Mouse (Mus musculus): ENCODE measurements at regions not wholly inside any gene's neighbourhood (a gene's known extent, or its start where the extent isn't known, plus 50 kb on each side); places are given as distances from the start of the nearest gene placed in this dataset.

DNA sequence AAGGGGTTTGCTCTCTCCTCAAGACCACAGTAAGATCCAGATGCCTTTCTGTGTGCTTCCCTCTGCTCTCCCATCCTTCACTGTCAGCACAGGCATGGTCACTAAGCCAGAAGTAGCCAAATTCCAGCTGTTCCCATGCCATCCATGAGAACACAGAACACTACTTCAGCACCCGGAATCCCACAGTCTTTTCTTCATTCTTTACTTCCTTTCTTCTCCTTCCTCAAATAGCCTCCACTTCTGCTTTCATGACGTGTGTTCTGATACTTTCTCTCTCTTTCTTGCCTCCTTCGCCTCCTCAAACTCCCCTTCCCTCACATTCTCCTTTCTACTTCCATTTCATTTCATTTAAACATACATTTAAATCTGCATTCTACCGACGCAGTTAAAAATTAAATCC, 602.1 kb upstream of the Klf4 start:
- DNase-seq: no peak

GRCm38 (mm10) chr4:56127730-56128482, 595.6 kb upstream of the Klf4 start:
- DNase-seq: no peak

DNA sequence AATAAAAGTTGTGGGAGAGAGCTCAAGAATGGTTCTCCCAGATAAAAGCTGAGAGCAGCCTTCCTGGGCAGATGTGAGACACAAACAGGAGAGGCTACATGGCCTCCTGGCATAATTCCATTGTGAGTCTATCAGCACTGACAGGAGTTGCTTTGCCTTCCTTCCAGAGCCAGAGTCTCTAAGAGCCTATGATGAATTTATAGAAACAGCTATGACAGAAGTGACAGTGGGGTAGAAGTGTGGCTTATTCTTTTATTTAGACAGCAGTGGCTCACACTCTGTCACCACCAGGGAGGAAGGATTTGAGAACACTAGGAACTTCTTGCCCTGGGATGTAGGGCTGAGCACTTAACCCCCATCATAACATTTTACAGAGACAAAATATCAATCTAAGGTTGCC, 592.2 kb upstream of the Klf4 start:
- no peak for DNase-seq

DNA sequence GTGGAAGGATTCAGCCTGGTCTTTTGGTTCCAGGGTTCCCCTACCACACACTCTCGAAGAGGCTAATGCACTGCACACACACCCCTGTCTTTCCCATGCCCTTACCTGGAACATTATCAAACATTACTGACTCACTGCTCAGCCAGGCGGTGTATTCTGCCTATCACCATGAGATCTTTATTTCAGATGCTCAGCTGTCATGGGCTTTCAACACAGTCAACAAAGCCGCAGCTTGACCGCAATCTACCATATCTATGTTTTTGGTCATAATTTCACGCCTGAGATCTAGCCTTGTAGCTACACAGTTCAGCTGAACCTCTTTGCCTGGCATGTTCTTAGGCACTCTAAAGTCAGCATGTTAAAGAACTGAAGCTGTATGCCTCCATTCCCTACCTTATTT, 589.9 kb upstream of the Klf4 start:
- no peak for DNase-seq

DNA sequence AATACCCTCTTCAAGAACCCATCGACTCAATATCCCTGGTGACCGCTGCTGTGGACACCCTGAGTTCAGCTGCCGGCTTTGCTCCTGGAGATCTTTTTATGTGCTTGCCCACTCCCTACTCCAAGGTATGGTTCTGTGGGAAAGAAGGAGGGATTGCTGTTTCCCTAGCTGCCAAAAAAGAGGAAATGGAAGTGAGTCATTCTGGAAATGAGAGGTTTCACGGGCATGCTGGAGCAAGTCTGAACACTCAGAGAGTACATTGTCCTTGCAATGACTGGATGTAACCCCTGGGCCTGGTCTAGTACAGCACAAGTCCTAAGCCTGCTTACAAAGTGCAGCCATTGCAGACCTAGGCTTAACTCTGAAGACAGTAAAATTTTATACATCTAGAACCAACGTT, 589.4 kb upstream of the Klf4 start:
- DNase-seq: no peak

DNA sequence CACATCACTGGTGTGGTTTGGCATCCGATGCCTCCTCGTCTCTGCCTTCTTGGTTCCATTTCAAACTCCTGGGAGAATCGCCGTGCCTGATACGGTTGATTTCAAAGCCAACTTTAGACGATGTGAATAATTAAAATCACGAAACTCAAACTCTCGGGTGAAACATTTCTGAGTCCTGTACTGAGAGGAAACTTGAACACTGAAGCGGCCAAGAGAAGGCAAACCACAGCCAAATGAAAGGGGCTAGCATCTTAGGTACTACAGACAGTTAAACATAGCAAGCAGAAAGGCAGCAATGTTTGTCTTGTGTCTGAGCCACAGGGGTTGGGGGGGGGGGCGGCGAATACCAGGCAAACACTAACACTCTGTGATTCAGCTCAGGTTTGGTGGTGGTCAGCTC, 588.1 kb upstream of the Klf4 start:
- DNase-seq: no peak

DNA sequence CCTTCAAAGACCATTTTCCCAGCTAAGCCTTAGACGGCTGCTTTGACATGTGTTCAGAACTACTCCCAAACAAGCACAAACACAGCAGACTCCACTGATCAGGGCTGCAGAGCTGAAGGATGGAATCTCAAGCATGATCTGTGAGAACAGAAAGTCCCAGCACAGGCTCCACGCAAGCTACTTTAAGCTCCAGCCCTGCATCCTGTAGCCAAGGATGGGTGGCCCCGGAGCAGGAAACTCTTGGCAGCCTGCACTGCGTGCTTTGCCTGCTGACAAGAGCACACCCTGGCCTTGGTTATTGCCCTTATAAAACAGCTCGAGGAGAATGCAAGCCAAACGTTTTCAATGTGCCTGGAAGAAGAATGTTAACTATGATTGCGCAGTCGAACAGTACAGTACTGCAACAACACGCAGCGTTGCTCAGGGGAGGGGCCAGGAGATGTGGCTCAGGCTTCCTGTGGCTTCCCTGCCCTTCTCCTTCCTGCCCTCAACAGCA, 581.5 kb upstream of the Klf4 start:
- DNase-seq: peak; percentile 35 to 42

DNA sequence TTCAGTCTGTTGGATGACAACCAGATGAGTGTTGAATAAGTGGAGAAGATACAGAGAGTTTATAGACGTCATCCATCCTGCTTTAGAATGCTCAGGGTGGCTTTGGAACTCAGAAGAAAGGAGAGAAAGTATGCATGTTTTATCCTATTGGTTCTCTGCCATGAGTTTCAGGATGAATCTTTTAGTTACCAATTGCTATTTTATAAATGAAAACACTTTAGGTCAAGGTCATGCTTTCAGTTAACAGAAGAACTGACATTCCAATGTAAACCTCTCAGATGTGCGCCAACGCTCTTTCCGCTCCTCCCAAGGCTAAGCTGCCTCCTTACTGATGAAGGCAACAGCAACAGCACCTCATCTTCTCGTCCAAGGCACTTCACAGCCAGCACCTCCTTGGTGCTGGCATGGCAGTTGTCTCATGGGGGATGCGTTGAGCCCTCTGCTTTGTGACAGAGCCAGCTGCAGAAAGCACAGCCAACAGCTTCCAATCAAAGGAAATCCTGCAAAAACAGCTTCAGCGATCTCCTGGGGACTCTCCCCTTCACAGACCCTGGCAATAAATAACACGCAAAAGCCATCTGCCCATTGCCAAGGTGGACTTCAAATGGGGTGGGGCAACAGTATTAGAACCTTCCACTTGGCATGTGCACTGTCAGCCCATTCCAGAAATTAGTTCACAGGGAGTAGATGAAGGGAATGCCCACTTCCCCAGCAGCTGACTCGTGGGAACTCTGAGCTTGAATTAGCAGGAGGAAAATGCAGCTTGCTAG, 580.9 kb upstream of the Klf4 start:
- no peak for DNase-seq

GRCm38 (mm10) chr4:56106962-56107361, 574.7 kb upstream of the Klf4 start:
- no peak for DNase-seq

DNA sequence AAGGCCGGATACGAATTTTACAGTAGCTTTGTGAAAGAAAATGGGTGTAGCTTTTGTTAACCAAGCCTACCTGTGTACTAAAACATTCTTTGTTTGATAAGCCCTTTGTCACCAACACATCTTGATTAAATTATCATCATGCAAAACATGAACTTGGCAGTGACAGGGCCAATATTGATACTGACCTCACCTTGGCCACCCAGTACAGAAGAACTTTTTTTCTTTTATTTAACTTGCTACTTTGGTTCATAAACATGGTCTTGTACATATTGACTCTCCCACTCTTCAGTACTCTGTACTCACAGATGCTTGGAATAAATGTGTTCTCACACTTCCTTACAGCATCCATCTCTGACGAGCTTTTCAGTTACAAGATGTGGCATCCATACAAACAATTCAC, 570.0 kb upstream of the Klf4 start:
- DNase-seq: no peak

DNA sequence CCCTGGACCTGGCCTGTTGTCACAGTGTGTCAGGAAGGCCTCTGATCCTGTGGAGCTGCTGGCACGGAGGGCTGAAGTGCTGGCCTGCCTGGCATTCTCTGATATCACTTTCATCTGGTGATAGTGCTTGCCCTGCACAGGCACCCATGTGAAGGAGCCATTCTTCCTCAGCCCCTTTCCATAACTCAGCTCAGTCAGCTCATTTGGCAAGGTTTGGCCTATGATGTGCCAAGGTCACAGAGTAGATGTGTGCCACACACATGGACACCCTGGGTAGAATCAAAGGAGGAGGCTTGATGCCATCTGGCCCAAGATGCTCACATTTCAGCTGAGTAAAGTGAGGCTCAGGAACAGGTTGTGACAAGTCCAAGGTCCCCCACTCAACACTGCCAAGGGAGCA, 558.5 kb upstream of the Klf4 start:
- no peak for DNase-seq

- no peak for DNase-seq
Measured at GRCm38 (mm10) chr4:56088701-56089100, 556.4 kb upstream of the Klf4 start.

DNA sequence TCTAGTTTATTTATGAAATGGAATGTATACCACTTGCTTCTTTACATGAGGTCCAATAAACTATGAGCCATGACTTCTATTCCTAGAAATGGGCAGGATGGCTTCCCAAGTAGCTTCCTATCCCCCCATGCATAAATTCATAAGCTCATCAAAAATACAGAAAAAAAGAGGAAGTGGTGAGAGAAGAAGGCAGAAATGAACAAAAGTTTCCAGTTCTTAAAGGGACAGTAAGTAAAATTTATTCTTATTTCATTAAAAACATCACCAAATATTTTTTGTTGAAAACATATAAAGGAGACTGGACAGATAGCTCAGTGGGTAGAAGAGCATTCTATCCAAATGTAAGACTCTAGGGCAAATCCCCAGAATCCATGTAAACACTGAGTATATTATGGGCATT, 554.0 kb upstream of the Klf4 start:
- DNase-seq: no peak

DNA sequence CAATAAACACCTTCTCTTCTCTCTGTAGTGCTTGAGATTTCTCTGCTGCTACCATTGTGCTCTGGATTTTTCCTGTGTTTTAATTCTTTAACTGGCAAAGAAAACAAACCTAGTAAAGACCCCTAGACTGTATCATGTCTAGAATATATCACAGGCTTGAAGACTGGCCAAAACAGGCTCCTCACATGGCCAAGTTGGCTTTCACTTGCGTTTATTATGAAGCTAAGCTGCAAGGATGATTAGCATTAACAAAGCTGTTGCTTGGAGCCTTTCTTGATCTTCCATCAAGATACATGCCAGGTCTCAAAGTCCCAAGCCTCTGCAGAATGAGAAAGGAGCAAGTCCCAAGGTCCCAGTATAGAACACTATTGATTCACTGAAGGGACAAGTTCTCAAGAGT, 551.9 kb upstream of the Klf4 start:
- DNase-seq: no peak

DNA sequence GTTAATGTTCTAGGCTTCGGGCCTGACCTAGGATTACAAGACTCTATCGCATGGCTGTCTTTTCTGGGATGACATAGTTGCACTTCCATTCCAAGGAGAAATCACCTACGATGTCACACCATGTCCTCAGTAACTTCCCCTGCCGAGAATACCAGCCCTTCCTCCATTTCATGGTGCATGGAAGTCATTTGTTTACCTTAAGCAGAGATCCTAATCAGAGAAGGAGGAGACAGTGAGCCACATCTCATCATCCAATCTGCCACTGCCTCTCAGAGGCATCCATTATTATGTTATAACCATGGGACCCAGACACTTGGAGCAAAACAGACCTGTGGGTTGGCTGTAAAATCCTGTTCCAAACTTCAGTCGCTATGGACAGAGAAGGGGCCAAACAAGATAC, 550.1 kb upstream of the Klf4 start:
- no peak for DNase-seq

DNA sequence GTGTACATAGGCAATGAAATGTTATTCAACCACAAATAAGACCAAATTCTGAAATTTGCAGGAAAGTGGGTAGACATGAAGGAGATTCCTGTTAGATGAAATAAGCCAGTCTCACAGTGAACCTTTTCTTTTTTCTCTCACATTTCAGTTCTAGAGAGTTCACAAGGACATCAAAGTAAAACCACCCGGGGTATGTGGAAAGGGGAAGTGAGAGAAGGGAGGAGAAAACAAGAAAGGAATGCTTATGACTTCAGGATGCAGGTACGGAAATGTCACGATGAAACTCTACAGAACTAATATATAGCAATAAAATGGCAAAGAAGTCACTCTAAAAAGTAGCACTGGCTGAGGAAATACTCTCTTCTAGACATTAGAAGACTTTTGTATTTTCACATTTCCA, 548.7 kb upstream of the Klf4 start:
- no peak for DNase-seq

DNA sequence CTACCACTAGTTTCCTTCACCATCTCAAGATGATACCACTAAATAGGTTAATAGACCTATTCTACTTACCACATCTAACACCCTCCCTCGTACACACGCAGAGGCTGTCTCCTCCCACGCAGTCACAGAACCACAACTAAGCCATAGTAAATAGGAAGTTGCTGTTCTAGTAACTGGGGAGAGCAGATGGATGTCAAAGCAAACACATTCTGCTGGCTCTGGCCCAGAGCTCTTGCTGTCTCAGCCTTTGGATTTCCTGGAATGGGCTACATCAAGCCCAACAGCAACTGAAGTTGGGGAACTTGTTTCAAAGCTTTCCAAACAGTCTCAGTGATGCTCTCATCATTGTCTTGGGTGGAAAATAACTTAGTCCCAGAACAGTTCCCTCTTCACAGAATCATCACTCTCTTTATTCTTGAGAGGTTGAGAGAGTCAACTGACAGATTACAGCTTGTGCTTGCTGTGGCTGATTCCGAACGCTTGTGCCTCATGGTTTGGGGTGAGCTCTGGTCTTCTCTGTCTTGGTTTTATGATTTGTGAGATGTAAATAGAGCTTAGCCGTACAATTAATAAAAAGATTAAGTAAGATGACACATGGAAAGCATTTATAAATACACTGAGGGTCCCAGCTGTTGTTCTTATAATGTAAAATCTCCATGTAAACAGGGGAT, 538.5 kb upstream of the Klf4 start:
- peak; percentile 6 to 19 for DNase-seq

DNA sequence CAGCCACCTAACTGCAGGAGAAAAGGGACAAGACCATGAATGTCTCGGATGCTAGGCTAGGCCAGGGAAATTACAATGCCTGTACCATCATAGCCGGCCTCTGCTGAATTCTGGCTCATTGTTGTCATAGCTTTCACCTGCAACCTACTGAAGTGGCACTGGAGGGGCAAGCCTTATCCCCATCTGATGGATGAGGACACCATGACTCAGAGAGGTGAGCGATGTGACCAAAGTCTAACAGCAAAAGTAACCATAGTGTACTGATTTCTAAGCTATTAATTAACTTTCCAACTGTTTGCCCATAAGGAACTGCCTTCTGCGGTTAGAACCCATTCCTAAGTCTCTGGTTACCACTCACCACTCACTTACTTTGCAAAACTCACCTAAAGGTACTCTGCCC, 536.6 kb upstream of the Klf4 start:
- DNase-seq: no peak

DNA sequence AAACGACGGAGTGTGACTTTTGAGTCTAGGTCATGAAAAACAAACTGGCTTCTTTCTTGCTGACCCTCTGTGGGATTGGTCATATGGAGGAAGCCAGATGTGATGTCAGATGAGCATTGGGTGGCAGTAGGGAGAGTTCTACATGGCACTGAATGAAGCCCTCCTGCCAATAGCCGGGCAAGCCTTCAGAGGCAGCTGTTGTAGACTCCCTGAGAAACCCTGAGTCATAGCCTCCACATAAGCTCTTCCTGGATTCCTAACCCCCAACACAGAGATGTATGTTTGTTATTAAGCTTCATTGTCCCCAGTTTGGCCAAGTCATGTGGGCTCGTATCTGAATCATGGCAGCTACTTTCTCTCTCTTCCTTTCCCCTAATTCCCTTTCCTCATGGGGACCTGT, 532.4 kb upstream of the Klf4 start:
- DNase-seq: no peak

DNA sequence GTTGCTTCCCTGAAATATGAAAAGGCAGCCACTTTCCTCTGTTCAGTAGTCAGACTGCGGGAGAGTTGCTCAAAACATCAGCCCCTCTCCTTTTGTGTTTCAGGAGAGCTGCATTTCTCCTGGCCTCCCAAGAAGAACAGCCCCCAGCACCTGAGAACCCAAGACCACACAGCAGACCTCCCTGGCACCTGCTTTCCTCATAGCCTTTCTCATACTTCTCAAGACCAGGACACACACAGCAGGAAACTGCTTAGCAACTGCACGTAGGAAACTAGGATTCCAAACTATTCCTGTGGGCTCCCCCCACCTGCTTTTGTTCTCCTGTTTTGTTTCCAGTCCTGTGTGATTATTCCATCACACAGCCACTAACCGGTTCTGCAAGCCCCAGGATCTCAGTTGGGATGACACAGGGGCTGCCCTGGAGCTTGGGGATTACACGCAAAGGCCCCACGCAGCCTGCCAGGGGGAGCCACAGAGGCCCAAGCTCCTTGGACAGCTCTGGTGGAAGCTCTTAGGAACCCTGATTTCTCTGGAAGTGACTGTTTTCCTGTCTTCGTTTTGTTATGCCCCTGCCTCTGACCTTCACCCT, 519.6 kb upstream of the Klf4 start:
- no peak for DNase-seq

DNA sequence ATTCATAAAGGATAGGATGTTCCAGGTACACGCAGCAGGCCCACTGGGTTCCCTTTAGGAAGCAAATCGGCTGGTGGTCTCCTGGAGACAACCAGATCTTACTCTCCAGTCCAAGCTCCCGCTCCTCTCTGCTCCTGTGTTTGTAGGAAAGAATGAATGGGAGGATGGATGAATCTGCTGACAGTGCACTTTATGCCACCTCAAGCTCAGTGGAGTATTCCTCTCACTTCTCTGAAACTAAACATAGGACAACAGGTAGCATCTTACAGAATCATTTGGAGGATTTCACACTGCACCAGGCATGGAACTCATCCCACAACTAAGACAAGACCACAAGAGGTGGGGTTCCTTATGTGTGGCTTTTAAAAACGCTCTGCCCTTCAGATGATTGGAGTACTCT, 507.1 kb upstream of the Klf4 start:
- no peak for DNase-seq

DNA sequence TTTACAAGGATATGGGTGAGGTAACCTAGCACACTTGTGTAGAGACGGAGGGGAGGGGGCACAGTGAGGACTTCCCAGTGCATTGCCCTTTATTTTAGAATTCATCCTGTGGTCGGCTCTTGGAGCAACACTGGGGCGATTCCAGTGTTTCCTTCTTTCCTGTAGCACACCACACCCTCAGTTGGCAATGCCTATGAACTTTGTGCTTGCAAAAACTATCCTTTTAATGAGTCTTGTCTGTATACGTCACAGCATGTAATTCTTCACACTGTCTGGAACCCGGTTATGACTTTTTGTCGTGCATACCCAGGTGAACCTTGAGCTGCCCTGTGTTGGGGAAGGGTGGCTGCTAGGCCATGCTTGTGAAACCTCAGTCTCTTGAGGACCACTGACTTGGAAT, 504.1 kb upstream of the Klf4 start:
- no peak for DNase-seq

DNA sequence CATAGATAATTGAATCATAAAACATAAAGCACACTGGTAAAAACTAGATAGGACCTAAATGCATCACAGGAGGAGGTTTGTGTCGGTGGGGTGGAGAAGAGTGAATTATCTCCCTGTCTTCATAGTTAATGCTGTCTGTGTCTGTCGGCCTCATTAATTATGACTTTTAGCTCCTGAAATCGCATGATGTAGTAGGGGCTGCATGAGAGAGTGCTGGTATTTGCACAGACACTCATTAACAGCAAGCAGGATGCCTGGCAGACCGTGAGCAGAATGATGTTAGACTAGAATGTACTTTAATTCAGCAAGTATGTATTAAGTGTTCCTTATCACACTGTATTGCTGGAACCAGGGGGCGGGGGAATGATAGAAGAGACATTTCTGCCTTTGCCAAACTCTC, 503.3 kb upstream of the Klf4 start:
- no peak for DNase-seq

GRCm38 (mm10) chr4:56028441-56028840, 496.2 kb upstream of the Klf4 start:
- no peak for DNase-seq

Measured in thymus, postnatal 36 days (tissue).